ENCODE assay signal across 18 mouse cellular contexts in the genomic region with DNA sequence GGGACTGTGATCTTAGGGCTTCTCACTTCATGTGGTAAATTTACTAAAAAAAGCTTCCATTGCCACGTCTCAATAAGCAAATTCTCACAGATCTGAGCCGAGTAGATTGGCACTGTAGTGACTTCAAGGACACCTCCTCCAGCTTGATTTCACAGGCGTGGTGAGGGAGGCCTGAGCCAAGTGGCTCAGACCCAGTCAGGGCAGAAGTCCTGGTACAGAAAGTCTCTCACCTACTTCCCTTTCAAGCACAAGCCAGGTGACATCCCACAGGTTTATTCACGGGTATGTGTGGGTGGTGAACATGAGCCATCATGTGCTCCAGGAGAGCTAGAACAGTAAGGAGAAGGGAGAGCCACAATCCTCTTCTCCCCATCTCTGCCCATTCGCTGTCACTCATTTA. TPM values are rescaled to one million over a fixed set of nuclear protein-coding genes. Genes with fewer than 3 reads are reported as not detected.
DNase-seq lines count a peak whose midpoint lies in the region; ATAC-seq and TF ChIP-seq lines count a peak whose summit lies in the region.
"Had no signal": no experiment of that assay in that cellular context is flagged by ENCODE, and none has a peak within 500 bp of the region (broad histone marks: within the 10 kb centered on the region; RNA-seq: fewer than 3 reads in every experiment).

No protein-coding gene starts in this region.

- H3K4me1 ChIP-seq in brown adipose tissue, adult 24 weeks (ENCODE audit: control insufficient read depth, insufficient read depth, insufficient read length, low read length), result peaks cover 11% of the 10 kb centered on the region; the same call in 1 of the 2 replicates
- H3K4me1 ChIP-seq in midbrain, embryonic 14.5 days (ENCODE audit: control insufficient read depth, insufficient read depth, low read length), result 0 out of 2 replicates have a peak, but pooled peaks cover 14% of the 10 kb centered on the region

- H3K36me3 ChIP-seq in midbrain, embryonic 14.5 days (ENCODE audit: control insufficient read depth, insufficient read depth, low read length), result no peaks in the 10 kb centered on the region
- H3K36me3 ChIP-seq: heart, embryonic 15.5 days; hindbrain, embryonic 15.5 days; limb, embryonic 15.5 days; lung, embryonic 15.5 days had no signal

- DNase-seq in gastrocnemius, adult 2 months, result peak; percentile 28
- no peak for DNase-seq in gastrocnemius, postnatal 36 days
- peak; percentile 42 to 56 for DNase-seq in kidney, postnatal 36 days
- DNase-seq in kidney, postnatal 4 days, result no peak
- DNase-seq in A20 (ENCODE audit: low read depth, low spot score), result peak; percentile 44
- DNase-seq in midbrain, embryonic 14.5 days, result no peak
- DNase-seq: cerebellum, postnatal 14 days; thymus, postnatal 4 days had no signal

- ATAC-seq in midbrain, embryonic 14.5 days (ENCODE audit: low FRiP score, low TSS enrichment), result no peak
- ATAC-seq: forebrain, embryonic 16.5 days; intestine, postnatal 0 days; midbrain, embryonic 16.5 days had no signal

- no peak overlapping the region for H3K9ac ChIP-seq in midbrain, embryonic 14.5 days (replicated peaks; ENCODE audit: low read length)
- H3K9ac ChIP-seq: heart, embryonic 15.5 days; hindbrain, embryonic 15.5 days; limb, embryonic 15.5 days; lung, embryonic 15.5 days had no signal

- TF ChIP-seq CTCF in gastrocnemius, adult 2 months (IDR thresholded peaks at IDR 0.05), result no peak

- H3K4me3 ChIP-seq in gastrocnemius, adult 2 months, result no peak overlapping the region
- H3K4me3 ChIP-seq in brown adipose tissue, adult 24 weeks (ENCODE audit: insufficient read depth, low read depth, low read length), result no peak overlapping the region
- H3K4me3 ChIP-seq in midbrain, embryonic 14.5 days (replicated peaks; ENCODE audit: low read depth, low read length), result no peak overlapping the region
- H3K4me3 ChIP-seq: erythroblast, embryonic 14.5 days; heart, embryonic 15.5 days; hindbrain, embryonic 15.5 days; limb, embryonic 15.5 days; lung, embryonic 15.5 days had no signal

- no peaks in the 10 kb centered on the region for H3K9me3 ChIP-seq in midbrain, embryonic 14.5 days (ENCODE audit: control insufficient read depth, low read length)
- H3K9me3 ChIP-seq: heart, embryonic 15.5 days; hindbrain, embryonic 15.5 days; limb, embryonic 15.5 days; lung, embryonic 15.5 days had no signal

- 85% methylated on average over 5 of the region's 5 CpGs for WGBS in midbrain, embryonic 14.5 days

- intact Hi-C loops in gastrocnemius, adult 2 months (cut with DNase I), result loop anchor here (10.0 kb wide), 1 partner anchor 216 kb away; no protein-coding TSS in a partner anchor
- intact Hi-C loops in gastrocnemius, postnatal 36 days (cut with DNase I), result no loop called here

- H3K27ac ChIP-seq in gastrocnemius, adult 2 months, result no peak overlapping the region
- peak overlapping the region; percentile 85 for H3K27ac ChIP-seq in brown adipose tissue, adult 24 weeks (replicated peaks; ENCODE audit: low read depth, low read length)
- no peak overlapping the region for H3K27ac ChIP-seq in midbrain, embryonic 14.5 days (replicated peaks; ENCODE audit: low read depth, low read length)
- H3K27ac ChIP-seq: hindbrain, embryonic 15.5 days; limb, embryonic 15.5 days; lung, embryonic 15.5 days; stomach, postnatal 0 days had no signal

- H3K27me3 ChIP-seq in midbrain, embryonic 14.5 days (ENCODE audit: control insufficient read depth, insufficient read depth, low read length), result no peaks in the 10 kb centered on the region
- H3K27me3 ChIP-seq: heart, embryonic 15.5 days; hindbrain, embryonic 15.5 days; limb, embryonic 15.5 days; lung, embryonic 15.5 days had no signal

- H3K4me2 ChIP-seq in midbrain, embryonic 14.5 days (ENCODE audit: low read length), result no peak overlapping the region
- H3K4me2 ChIP-seq: heart, embryonic 15.5 days; hindbrain, embryonic 15.5 days; limb, embryonic 15.5 days; lung, embryonic 15.5 days had no signal

RNA-seq across cellular contexts. Expression of a gene that starts 1.9 kb away (rescaled TPM):
- total RNA-seq in gastrocnemius, adult 2 months (2021), result 10 to 100 TPM; 10.7 to 26.0 TPM
- 10 to 100 TPM; 11.3 to 20.5 TPM for total RNA-seq in gastrocnemius, postnatal 36 days (2021)
- polyA plus RNA-seq in brown adipose tissue, adult 24 weeks (2012; ENCODE audit: insufficient read depth, insufficient read length, missing spikeins), result 200 and 231 TPM in 2 replicates
- polyA plus RNA-seq in midbrain, embryonic 14.5 days (2014; fragmentation: Nextera tagmentation; extraction: Ambion mirVana), result 10.5 and 10.7 TPM in 2 replicates
- polyA plus RNA-seq: erythroblast, embryonic 14.5 days had no signal

RNA-seq across cellular contexts. Expression of a gene that starts 41.0 kb away (rescaled TPM):
- under 1 TPM; 0.11 to 0.38 TPM for total RNA-seq in gastrocnemius, adult 2 months (2021)
- total RNA-seq in gastrocnemius, postnatal 36 days (2021), result 1 to 10 TPM; 1.1 TPM
- polyA plus RNA-seq in brown adipose tissue, adult 24 weeks (2012; ENCODE audit: insufficient read depth, insufficient read length, missing spikeins), result 0.95 TPM in 1 of 2 replicates, not detected in the other
- polyA plus RNA-seq in midbrain, embryonic 14.5 days (2014; fragmentation: Nextera tagmentation; extraction: Ambion mirVana), result 8.7 and 14.1 TPM in 2 replicates

Comparison
In these comparisons a context has a peak if more than half of its experiments do, and no peak if none do; other contexts are left out.
1. DNase-seq: peak in gastrocnemius, adult 2 months (single experiment), kidney, postnatal 36 days (2 of 2) and A20 (single experiment); none in gastrocnemius, postnatal 36 days (0 of 2), kidney, postnatal 4 days (0 of 2) and midbrain, embryonic 14.5 days (single experiment).